Mouse (Mus musculus) midbrain, embryonic 14.5 days (tissue): Measurements from ENCODE around the gene Zcwpw1. TPM values are rescaled to one million over a fixed set of nuclear protein-coding genes. Genes with fewer than 3 reads are reported as not detected.
"Not testable (repeated sequence)": the region's sequence is repeated elsewhere in the genome, so short reads cannot be mapped to it uniquely, and the experiment has no call there.

ENCODE experiments used
- ATAC-seq: fragments of 200-750 bp; cut with Nextera tagmentation; 2 replicates; pipeline ENCODE4 v1.8.0; 2017; ENCODE audit warnings: moderate number of reproducible peaks, moderate library complexity; ENCODE audit not compliant: low FRiP score, low TSS enrichment
- DNase-seq: peaks from one replicate; pipeline ENCODE4 v3.0.0-alpha.2; 2015
- H3K27ac ChIP-seq: fragments of 300-500 bp; sonication (generic); replicated peaks from 2 replicates; pipeline ENCODE4 v1.5.1; 2014; ENCODE audit warnings: mild to moderate bottlenecking, low read depth, low read length, moderate library complexity
- H3K27me3 ChIP-seq: fragments of 300-500 bp; sonication (generic); 2 replicates; pipeline ENCODE4 v1.6.1; 2014; ENCODE audit warnings: low read length, control low read depth, mixed read lengths; ENCODE audit not compliant: control insufficient read depth, insufficient read depth
- H3K36me3 ChIP-seq: fragments of 300-500 bp; sonication (generic); 2 replicates; pipeline ENCODE4 v1.6.1; 2014; ENCODE audit warnings: low read length, control low read depth; ENCODE audit not compliant: control insufficient read depth, insufficient read depth
- H3K4me1 ChIP-seq: fragments of 300-500 bp; sonication (generic); 2 replicates; pipeline ENCODE4 v1.6.1; 2014; ENCODE audit warnings: mild to moderate bottlenecking, antibody characterized with exemption, low read length, control low read depth; ENCODE audit not compliant: control insufficient read depth, insufficient read depth
- H3K4me2 ChIP-seq: fragments of 300-500 bp; sonication (generic); 2 replicates; pipeline ENCODE4 v1.6.1; 2014; ENCODE audit warnings: mild to moderate bottlenecking, low read length, moderate library complexity
- H3K4me3 ChIP-seq: fragments of 300-500 bp; sonication (generic); replicated peaks from 2 replicates; pipeline ENCODE4 v1.5.1; 2014; ENCODE audit warnings: low read depth, low read length
- H3K9ac ChIP-seq: fragments of 300-500 bp; sonication (generic); replicated peaks from 2 replicates; pipeline ENCODE4 v1.6.1; 2014; ENCODE audit warnings: mild to moderate bottlenecking, low read length, moderate library complexity
- H3K9me3 ChIP-seq: fragments of 300-500 bp; sonication (generic); 2 replicates; pipeline ENCODE4 v1.6.1; 2016; ENCODE audit warnings: low read length, control low read depth, mixed read lengths; ENCODE audit not compliant: control insufficient read depth
- WGBS: fragments of 180-500 bp; shearing (Covaris S2); extraction: QIAGEN DNeasy Blood & Tissue Kit; methylation state at CpG from one replicate; pipeline ENCODE4 v1.1.7; 2014; 5-methylcytosine and 5-hydroxymethylcytosine counted together
- polyA plus RNA-seq: library from polyadenylated mRNA; unstranded; fragments of >200 nt; fragmentation: Nextera tagmentation; extraction: Ambion mirVana; gene quantifications from 2 replicates; pipeline ENCODE4 v1.2.1, GENCODE M21; 2014

The Zcwpw1 gene
- polyA plus RNA-seq, 1 experiment from 2014 or later = 8.2 TPM

- H3K4me3 ChIP-seq, ATAC-seq, H3K4me1 ChIP-seq, H3K27ac ChIP-seq, H3K4me2 ChIP-seq, H3K9ac ChIP-seq, H3K36me3 ChIP-seq, H3K9me3 ChIP-seq, DNase-seq, H3K27me3 ChIP-seq: not testable (repeated sequence)
- 75% methylated on average over 4 of the region's 5 CpGs for WGBS
These were observed 69.3 kb downstream of the Zcwpw1 start for GRCm38 (mm10) chr5:137856870-137857269.

GRCm38 (mm10) chr5:137857960-137858710 is 70.5 kb downstream of the Zcwpw1 start, which contains the start of gene Pilrb1:
Gene Pilrb1, minus strand, starts transcription at chr5:137858106.
- H3K4me3 ChIP-seq = not testable (repeated sequence)
- 92% methylated on average over 2 of the region's 2 CpGs for WGBS

DNA sequence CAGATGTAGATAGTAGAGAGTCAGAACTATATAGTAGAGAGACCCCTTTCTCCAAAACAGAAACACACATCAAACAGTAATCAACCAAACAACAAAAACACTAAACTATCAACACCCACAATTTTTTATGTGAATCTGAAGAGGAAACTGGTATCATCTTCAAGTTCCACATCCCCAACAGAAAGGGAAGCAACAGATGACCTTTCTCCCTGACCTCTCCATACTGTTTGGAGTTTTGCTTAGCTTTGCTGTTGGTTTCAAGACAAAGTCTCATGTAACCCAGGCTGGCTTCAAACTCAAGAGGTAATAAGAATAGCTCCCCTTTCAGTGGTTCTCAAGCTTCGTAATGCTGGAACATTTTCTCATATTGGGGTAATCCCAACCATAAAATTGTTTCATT is 76.4 kb downstream of the Zcwpw1 start:
- H3K4me3 ChIP-seq, H3K9me3 ChIP-seq, ATAC-seq, DNase-seq, H3K36me3 ChIP-seq, H3K4me2 ChIP-seq, H3K9ac ChIP-seq, H3K27ac ChIP-seq, H3K4me1 ChIP-seq, H3K27me3 ChIP-seq: not testable (repeated sequence)
- 91% methylated on average over 1 of the region's 1 CpGs for WGBS

More at GRCm38 (mm10) chr5:137857960-137858710, 70.5 kb downstream of the Zcwpw1 start, which contains the start of gene Pilrb1:
- not testable (repeated sequence) for H3K36me3 ChIP-seq, H3K9ac ChIP-seq, H3K27ac ChIP-seq, H3K27me3 ChIP-seq, DNase-seq, ATAC-seq, H3K4me1 ChIP-seq, H3K9me3 ChIP-seq, H3K4me2 ChIP-seq

GRCm38 (mm10) chr5:137868600-137868999 is 81.0 kb downstream of the Zcwpw1 start:
- ATAC-seq, H3K27me3 ChIP-seq: not testable (repeated sequence)
- WGBS = 75% methylated on average over 2 of the region's 2 CpGs

GRCm38 (mm10) chr5:137871644-137872380 is 84.2 kb downstream of the Zcwpw1 start, which contains the start of gene Pilrb2:
Gene Pilrb2, minus strand, starts transcription at chr5:137871815.
- 67% methylated on average over 2 of the region's 3 CpGs for WGBS
- H3K27me3 ChIP-seq, ATAC-seq: not testable (repeated sequence)

More at GRCm38 (mm10) chr5:137868600-137868999, 81.0 kb downstream of the Zcwpw1 start:
- H3K4me1 ChIP-seq, DNase-seq, H3K9me3 ChIP-seq, H3K27ac ChIP-seq, H3K4me3 ChIP-seq, H3K4me2 ChIP-seq, H3K36me3 ChIP-seq, H3K9ac ChIP-seq: not testable (repeated sequence)

More at GRCm38 (mm10) chr5:137871644-137872380, 84.2 kb downstream of the Zcwpw1 start, which contains the start of gene Pilrb2:
- not testable (repeated sequence) for DNase-seq, H3K4me2 ChIP-seq, H3K9ac ChIP-seq, H3K36me3 ChIP-seq, H3K27ac ChIP-seq, H3K9me3 ChIP-seq, H3K4me1 ChIP-seq, H3K4me3 ChIP-seq

Other genes with a start within 250 kb of the Zcwpw1 start
- 234 and 291 TPM in 2 replicates for gene Actl6b, start 234.3 kb upstream of the Zcwpw1 start, polyA plus RNA-seq
- gene Tfr2, start 218.0 kb upstream of the Zcwpw1 start, polyA plus RNA-seq = 4.0 and 5.6 TPM in 2 replicates
- gene Mospd3, start 186.7 kb upstream of the Zcwpw1 start, polyA plus RNA-seq = 67.2 and 83.9 TPM in 2 replicates
- gene Pcolce, start 174.0 kb upstream of the Zcwpw1 start, polyA plus RNA-seq = 3.0 and 11.7 TPM in 2 replicates
- gene Fbxo24, start 158.8 kb upstream of the Zcwpw1 start, polyA plus RNA-seq = 0.09 and 0.18 TPM in 2 replicates
- 18.1 and 21.9 TPM in 2 replicates for gene Lrch4, start 158.7 kb upstream of the Zcwpw1 start, polyA plus RNA-seq
- gene Gm20605, start 158.6 kb upstream of the Zcwpw1 start, polyA plus RNA-seq = 4.4 and 6.0 TPM in 2 replicates
- 4.1 and 5.6 TPM in 2 replicates for gene Sap25, start 146.5 kb upstream of the Zcwpw1 start, polyA plus RNA-seq
- not detected in 2 replicates for gene Irs3, start 142.1 kb upstream of the Zcwpw1 start, polyA plus RNA-seq
- 10.3 and 12.8 TPM in 2 replicates for gene Agfg2, start 103.1 kb upstream of the Zcwpw1 start, polyA plus RNA-seq
- 16.2 and 28.8 TPM in 2 replicates for gene Nyap1, start 46.2 kb upstream of the Zcwpw1 start, polyA plus RNA-seq
- 42.1 and 47.0 TPM in 2 replicates for gene Tsc22d4, start 42.1 kb upstream of the Zcwpw1 start, polyA plus RNA-seq
- 53.4 and 58.6 TPM in 2 replicates for gene Ppp1r35, start 8.9 kb upstream of the Zcwpw1 start, polyA plus RNA-seq
- gene Mepce, start 143 bp upstream of the Zcwpw1 start, polyA plus RNA-seq = 11.3 and 14.4 TPM in 2 replicates
- 0.26 and 0.51 TPM in 2 replicates for gene Pilra, start 48.5 kb downstream of the Zcwpw1 start, polyA plus RNA-seq
- not detected in 2 replicates for gene Pilrb1, start 70.3 kb downstream of the Zcwpw1 start, polyA plus RNA-seq
- 0.57 TPM in 1 of 2 replicates, not detected in the other for gene Pilrb2, start 84.0 kb downstream of the Zcwpw1 start, polyA plus RNA-seq
- not detected in 2 replicates for gene Cyp3a13, start 133.8 kb downstream of the Zcwpw1 start, polyA plus RNA-seq
- 0.13 and 0.43 TPM in 2 replicates for gene Gjc3, start 175.3 kb downstream of the Zcwpw1 start, polyA plus RNA-seq
- not detected in 2 replicates for gene Azgp1, start 193.7 kb downstream of the Zcwpw1 start, polyA plus RNA-seq
- gene Smok3a, start 233.5 kb downstream of the Zcwpw1 start, polyA plus RNA-seq = not detected in 2 replicates
- gene Smok3b, start 233.6 kb downstream of the Zcwpw1 start, polyA plus RNA-seq = not detected in 2 replicates